Mouse (Mus musculus): Measurements from ENCODE around the gene Sod2.

DNA sequence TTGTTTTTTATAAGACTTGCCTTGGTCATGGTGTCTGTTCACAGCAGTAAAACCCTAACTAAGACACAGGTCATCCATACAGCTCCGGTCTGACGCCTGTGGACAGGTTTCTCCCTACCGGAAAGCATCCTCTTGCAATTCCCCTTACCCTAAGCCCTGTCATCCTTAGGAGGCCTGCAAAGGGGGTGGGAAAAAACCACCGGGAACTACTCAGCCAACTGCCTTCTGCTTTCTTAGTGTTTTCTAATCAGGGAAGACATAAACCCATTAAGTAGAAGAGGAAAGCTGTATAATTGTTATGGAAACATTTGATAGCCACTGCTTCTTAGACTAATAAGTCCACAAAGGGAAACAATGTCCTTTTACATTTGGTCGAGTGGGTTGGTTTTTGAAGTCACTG is 338 bp downstream of the Sod2 start:
- TF ChIP-seq CHD1 (IDR thresholded peaks at IDR 0.05; ENCODE audit: low read depth, low read length): no peak
- no peak for TF ChIP-seq ZC3H11A (IDR thresholded peaks at IDR 0.05; ENCODE audit: low read depth, low read length)
- no peak for TF ChIP-seq NELFE (IDR thresholded peaks at IDR 0.05; ENCODE audit: low read depth, low read length)
- TF ChIP-seq HCFC1 (IDR thresholded peaks at IDR 0.05; ENCODE audit: low read depth, low read length): no peak
- TF ChIP-seq RAD21 (IDR thresholded peaks at IDR 0.05; ENCODE audit: low read depth, low read length): no peak
- no peak for TF ChIP-seq EP300 (IDR thresholded peaks at IDR 0.05; ENCODE audit: low read depth in 1 of 2, low read length in 2 of 2)
- TF ChIP-seq GABPA (IDR thresholded peaks at IDR 0.05; ENCODE audit: low read depth, low read length): no peak
- TF ChIP-seq ZNF384 (IDR thresholded peaks at IDR 0.05; ENCODE audit: low read depth, low read length): no peak
- no peak for TF ChIP-seq TAL1 (IDR thresholded peaks at IDR 0.05; ENCODE audit: low read length)
- TF ChIP-seq MAX (IDR thresholded peaks at IDR 0.05; ENCODE audit: low read length): no peak
- TF ChIP-seq CTCF (IDR thresholded peaks at IDR 0.05 in 2 of 3, conservative IDR thresholded peaks at IDR 0.05 in 1 of 3; ENCODE audit: control insufficient read depth in 1 of 3, insufficient read depth in 1 of 3, low read depth in 2 of 3, low read length in 3 of 3, poor library complexity in 1 of 3, severe bottlenecking in 1 of 3): no peak
- TF ChIP-seq ELF1 (IDR thresholded peaks at IDR 0.05; ENCODE audit: low read depth, low read length): no peak

Measured in MEL (cell line).